Comparison of ENCODE assay signal across 10 mouse cellular contexts in the genomic region with DNA sequence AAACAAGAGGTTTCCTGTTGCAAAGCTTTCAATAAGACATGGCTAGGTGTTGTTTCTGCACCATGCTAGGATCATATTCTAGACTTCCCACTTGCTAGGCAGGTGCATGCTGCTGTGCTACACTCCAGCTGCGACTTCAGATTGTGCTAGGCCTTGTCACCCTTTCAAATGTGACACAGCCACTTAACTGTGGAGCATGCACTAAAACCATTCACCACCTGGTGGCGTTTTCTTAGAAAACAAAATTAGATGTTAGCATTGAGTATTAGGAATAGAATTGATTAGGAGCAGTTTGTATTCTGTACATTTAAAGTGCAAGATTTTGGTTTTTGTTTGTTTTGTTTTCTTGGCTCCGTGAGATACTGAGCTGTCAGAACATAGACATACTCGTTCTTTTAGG. TPM values are rescaled to one million over a fixed set of nuclear protein-coding genes. Genes with fewer than 3 reads are reported as not detected.
DNase-seq lines count a peak whose midpoint lies in the region; ATAC-seq and TF ChIP-seq lines count a peak whose summit lies in the region.
"Had no signal": no experiment of that assay in that cellular context is flagged by ENCODE, and none has a peak within 500 bp of the region (broad histone marks: within the 10 kb centered on the region; RNA-seq: fewer than 3 reads in every experiment).

No protein-coding gene starts in this region.

- H3K4me1 ChIP-seq in hindbrain, embryonic 11.5 days (replicated peaks; ENCODE audit: control insufficient read depth, insufficient read depth, low read length): no peaks in the 10 kb centered on the region
- no peaks in the 10 kb centered on the region for H3K4me1 ChIP-seq in hindbrain, embryonic 12.5 days
- no peaks in the 10 kb centered on the region for H3K4me1 ChIP-seq in midbrain, postnatal 0 days (ENCODE audit: insufficient read depth, low read length)
- no peaks in the 10 kb centered on the region; the same call in 1 of the 2 replicates for H3K4me1 ChIP-seq in midbrain, embryonic 15.5 days
- no peaks in the 10 kb centered on the region for H3K4me1 ChIP-seq in stomach, postnatal 0 days (replicated peaks; ENCODE audit: control insufficient read depth, insufficient read depth)
- H3K4me1 ChIP-seq: lung, embryonic 15.5 days; stomach, embryonic 15.5 days had no signal

- no peak overlapping the region for H3K4me3 ChIP-seq in hindbrain, embryonic 11.5 days (ENCODE audit: low read depth, low read length)
- no peak overlapping the region for H3K4me3 ChIP-seq in hindbrain, embryonic 12.5 days
- H3K4me3 ChIP-seq in midbrain, postnatal 0 days (ENCODE audit: low read depth, low read length): no peak overlapping the region
- no peak overlapping the region for H3K4me3 ChIP-seq in midbrain, embryonic 15.5 days
- H3K4me3 ChIP-seq in stomach, postnatal 0 days (ENCODE audit: low read depth, low read length): no peak overlapping the region
- H3K4me3 ChIP-seq: lung, embryonic 15.5 days; stomach, embryonic 15.5 days had no signal

- H3K27me3 ChIP-seq in hindbrain, embryonic 11.5 days (ENCODE audit: control insufficient read depth, insufficient read depth, low read length): no peaks in the 10 kb centered on the region
- H3K27me3 ChIP-seq in hindbrain, embryonic 12.5 days: no peaks in the 10 kb centered on the region
- H3K27me3 ChIP-seq in midbrain, postnatal 0 days (ENCODE audit: insufficient read depth, low read length): no peaks in the 10 kb centered on the region
- H3K27me3 ChIP-seq in midbrain, embryonic 15.5 days (replicated peaks): no peaks in the 10 kb centered on the region
- no peaks in the 10 kb centered on the region for H3K27me3 ChIP-seq in stomach, postnatal 0 days (ENCODE audit: control insufficient read depth, insufficient read depth, low read length)
- H3K27me3 ChIP-seq: lung, embryonic 15.5 days; stomach, embryonic 15.5 days had no signal

- WGBS in hindbrain, embryonic 11.5 days: 69% methylated on average over 4 of the region's 4 CpGs
- WGBS in hindbrain, embryonic 12.5 days: 69% methylated on average over 4 of the region's 4 CpGs
- 58% methylated on average over 4 of the region's 4 CpGs for WGBS in midbrain, postnatal 0 days
- 62% methylated on average over 4 of the region's 4 CpGs for WGBS in midbrain, embryonic 15.5 days
- WGBS in stomach, postnatal 0 days: 64% methylated on average over 4 of the region's 4 CpGs

- no peak for TF ChIP-seq POLR2A in brain, embryonic 14.5 days (IDR thresholded peaks at IDR 0.05; ENCODE audit: borderline replicate concordance, extremely low read depth, insufficient read depth, insufficient read length, poor library complexity, severe bottlenecking)

- TF ChIP-seq EP300 in stomach, postnatal 0 days (optimal IDR thresholded peaks at IDR 0.05): no peak

- no peaks in the 10 kb centered on the region for H3K9me3 ChIP-seq in hindbrain, embryonic 11.5 days (ENCODE audit: control insufficient read depth, low read length)
- no peaks in the 10 kb centered on the region for H3K9me3 ChIP-seq in hindbrain, embryonic 12.5 days (replicated peaks)
- no peaks in the 10 kb centered on the region for H3K9me3 ChIP-seq in midbrain, postnatal 0 days (ENCODE audit: low read length)
- no peaks in the 10 kb centered on the region for H3K9me3 ChIP-seq in midbrain, embryonic 15.5 days
- no peaks in the 10 kb centered on the region for H3K9me3 ChIP-seq in stomach, postnatal 0 days (ENCODE audit: control insufficient read depth, low read length)
- H3K9me3 ChIP-seq: lung, embryonic 15.5 days; stomach, embryonic 15.5 days had no signal

- no peak overlapping the region for H3K4me2 ChIP-seq in hindbrain, embryonic 11.5 days (replicated peaks; ENCODE audit: low read depth, low read length)
- H3K4me2 ChIP-seq in hindbrain, embryonic 12.5 days (replicated peaks): no peak overlapping the region
- H3K4me2 ChIP-seq in midbrain, postnatal 0 days (ENCODE audit: low read depth, low read length, poor library complexity, severe bottlenecking): no peak overlapping the region
- H3K4me2 ChIP-seq in midbrain, embryonic 15.5 days: no peak overlapping the region
- H3K4me2 ChIP-seq in stomach, postnatal 0 days (replicated peaks; ENCODE audit: low read depth): no peak overlapping the region
- H3K4me2 ChIP-seq: lung, embryonic 15.5 days; stomach, embryonic 15.5 days had no signal

- peak; percentile 44 for DNase-seq in hindbrain, embryonic 11.5 days (ENCODE audit: low spot score)
- DNase-seq in midbrain, postnatal 0 days (ENCODE audit: low spot score): peak; percentile 38
- DNase-seq in brain, embryonic 14.5 days (ENCODE audit: low read depth): peak; percentile 23
- no peak for DNase-seq in stomach, postnatal 0 days (ENCODE audit: low spot score)
- no peak for DNase-seq in cerebellum, adult 9-10 months
- DNase-seq in cerebellum, adult 18-20 months: no peak

- no peaks in the 10 kb centered on the region for H3K36me3 ChIP-seq in hindbrain, embryonic 11.5 days (ENCODE audit: control insufficient read depth, insufficient read depth, low read length)
- 0 out of 2 replicates have a peak, but pooled peaks cover 5% of the 10 kb centered on the region for H3K36me3 ChIP-seq in hindbrain, embryonic 12.5 days
- H3K36me3 ChIP-seq in midbrain, postnatal 0 days (ENCODE audit: insufficient read depth, low read length): no peaks in the 10 kb centered on the region
- no peaks in the 10 kb centered on the region for H3K36me3 ChIP-seq in midbrain, embryonic 15.5 days (replicated peaks)
- no peaks in the 10 kb centered on the region for H3K36me3 ChIP-seq in stomach, postnatal 0 days (ENCODE audit: control insufficient read depth, insufficient read depth, low read length)
- H3K36me3 ChIP-seq: lung, embryonic 15.5 days; stomach, embryonic 15.5 days had no signal

- H3K9ac ChIP-seq in hindbrain, embryonic 11.5 days (ENCODE audit: low read depth, low read length): no peak overlapping the region
- H3K9ac ChIP-seq in hindbrain, embryonic 12.5 days: no peak overlapping the region
- H3K9ac ChIP-seq in midbrain, postnatal 0 days (replicated peaks; ENCODE audit: low read length, poor library complexity, severe bottlenecking): no peak overlapping the region
- H3K9ac ChIP-seq in midbrain, embryonic 15.5 days: no peak overlapping the region
- H3K9ac ChIP-seq in stomach, postnatal 0 days (ENCODE audit: low read length): no peak overlapping the region
- H3K9ac ChIP-seq: lung, embryonic 15.5 days; stomach, embryonic 15.5 days had no signal

- H3K27ac ChIP-seq in hindbrain, embryonic 11.5 days (ENCODE audit: low read depth, low read length): no peak overlapping the region
- no peak overlapping the region for H3K27ac ChIP-seq in hindbrain, embryonic 12.5 days
- no peak overlapping the region for H3K27ac ChIP-seq in midbrain, postnatal 0 days (ENCODE audit: low read depth, low read length)
- no peak overlapping the region for H3K27ac ChIP-seq in midbrain, embryonic 15.5 days
- H3K27ac ChIP-seq in stomach, postnatal 0 days (replicated peaks): no peak overlapping the region
- H3K27ac ChIP-seq: lung, embryonic 15.5 days; stomach, embryonic 15.5 days had no signal

- ATAC-seq in hindbrain, embryonic 11.5 days (ENCODE audit: low FRiP score): no peak
- ATAC-seq in hindbrain, embryonic 12.5 days (ENCODE audit: low FRiP score): no peak
- no peak for ATAC-seq in midbrain, postnatal 0 days (ENCODE audit: low FRiP score)
- no peak for ATAC-seq in midbrain, embryonic 15.5 days (replicated peaks)
- ATAC-seq in stomach, postnatal 0 days (ENCODE audit: low FRiP score, low TSS enrichment): no peak

- TF ChIP-seq CTCF in midbrain, postnatal 0 days (IDR thresholded peaks at IDR 0.05): peak; percentile 60
- TF ChIP-seq CTCF in brain, embryonic 14.5 days (IDR thresholded peaks at IDR 0.05; ENCODE audit: borderline replicate concordance, extremely low read depth, insufficient read depth, insufficient read length): peak; percentile 26; the same call in 1 of the 2 replicates
- TF ChIP-seq CTCF in stomach, postnatal 0 days (IDR thresholded peaks at IDR 0.05; ENCODE audit: low read depth): peak; percentile 68

RNA-seq across cellular contexts. Expression of gene Abl1, which starts 32.6 kb away (rescaled TPM):
- polyA plus RNA-seq in hindbrain, embryonic 11.5 days (2014; fragmentation: Nextera tagmentation; extraction: Ambion mirVana): 28.6 and 30.2 TPM in 2 replicates
- 44.7 and 47.2 TPM in 2 replicates for polyA plus RNA-seq in hindbrain, embryonic 12.5 days (2016; fragmentation: Nextera tagmentation; extraction: Ambion mirVana)
- 44.9 and 50.1 TPM in 2 replicates for total RNA-seq in midbrain, postnatal 0 days (2014; rRNA removed)
- 13.1 and 13.8 TPM in 2 replicates for polyA plus RNA-seq in midbrain, postnatal 0 days (2015; fragmentation: Nextera tagmentation; extraction: Ambion mirVana)
- 21.7 and 22.0 TPM in 2 replicates for polyA plus RNA-seq in midbrain, embryonic 15.5 days (2015; fragmentation: Nextera tagmentation; extraction: Ambion mirVana)
- 61.4 and 68.6 TPM in 2 replicates for polyA plus RNA-seq in brain, embryonic 14.5 days (2012; rRNA removed)
- 11.1 and 11.5 TPM in 2 replicates for polyA plus RNA-seq in stomach, postnatal 0 days (2015; fragmentation: Nextera tagmentation; extraction: Ambion mirVana)

RNA-seq across cellular contexts. Expression of gene Exosc2, which starts 50.3 kb away (rescaled TPM):
- 50.8 and 56.6 TPM in 2 replicates for polyA plus RNA-seq in hindbrain, embryonic 11.5 days (2014; fragmentation: Nextera tagmentation; extraction: Ambion mirVana)
- polyA plus RNA-seq in hindbrain, embryonic 12.5 days (2016; fragmentation: Nextera tagmentation; extraction: Ambion mirVana): 46.4 and 49.4 TPM in 2 replicates
- total RNA-seq in midbrain, postnatal 0 days (2014; rRNA removed): 26.7 and 27.4 TPM in 2 replicates
- polyA plus RNA-seq in midbrain, postnatal 0 days (2015; fragmentation: Nextera tagmentation; extraction: Ambion mirVana): 32.2 and 36.8 TPM in 2 replicates
- 40.3 and 46.0 TPM in 2 replicates for polyA plus RNA-seq in midbrain, embryonic 15.5 days (2015; fragmentation: Nextera tagmentation; extraction: Ambion mirVana)
- polyA plus RNA-seq in brain, embryonic 14.5 days (2012; rRNA removed): 36.6 and 39.7 TPM in 2 replicates
- polyA plus RNA-seq in stomach, postnatal 0 days (2015; fragmentation: Nextera tagmentation; extraction: Ambion mirVana): 22.2 and 23.4 TPM in 2 replicates

Comparison
In these comparisons a context has a peak if more than half of its experiments do, and no peak if none do; other contexts are left out.
1. DNase-seq: peak in hindbrain, embryonic 11.5 days (single experiment), midbrain, postnatal 0 days (single experiment) and brain, embryonic 14.5 days (single experiment); none in stomach, postnatal 0 days (single experiment), cerebellum, adult 9-10 months (single experiment) and cerebellum, adult 18-20 months (0 of 2).
2. Peak in every context shown above with its lines, with median percentiles within 50 percentile points of each other: CTCF ChIP-seq.